Mouse (Mus musculus): ENCODE results near the gene Cpe.

Gene Cpe

GRCm38 (mm10) chr8:64548054-64548850, 144.6 kb downstream of the Cpe start:
- DNase-seq (ENCODE audit: low read depth), result peak; percentile 84

- no peak for DNase-seq (ENCODE audit: low read depth)
Observed at GRCm38 (mm10) chr8:64543441-64543840, 149.4 kb downstream of the Cpe start.
